In genomic region chr9:63532966-63533711, GRCm38 (mm10) we compare ENCODE assay signal across 15 mouse cellular contexts.
DNase-seq lines count a peak whose midpoint lies in the region; ATAC-seq and TF ChIP-seq lines count a peak whose summit lies in the region.
"Had no signal": no experiment of that assay in that cellular context is flagged by ENCODE, and none has a peak within 500 bp of the region (broad histone marks: within the 10 kb centered on the region; RNA-seq: fewer than 3 reads in every experiment).

No protein-coding gene starts in this region.

- no peak overlapping the region for H3K9ac ChIP-seq in lung, embryonic 14.5 days
- H3K9ac ChIP-seq: embryonic facial prominence, embryonic 15.5 days; forebrain, postnatal 0 days; limb, embryonic 12.5 days had no signal

- H3K36me3 ChIP-seq in lung, embryonic 14.5 days (ENCODE audit: insufficient read depth) = no peaks in the 10 kb centered on the region
- H3K36me3 ChIP-seq in embryonic facial prominence, embryonic 10.5 days (replicated peaks) = no peaks in the 10 kb centered on the region
- H3K36me3 ChIP-seq: embryonic facial prominence, embryonic 15.5 days; limb, embryonic 12.5 days had no signal

- TF ChIP-seq CTCF in lung, embryonic 14.5 days (IDR thresholded peaks at IDR 0.05; ENCODE audit: low read depth) = peak; percentile 29

- 44% methylated on average over 9 of the region's 9 CpGs for WGBS in lung, embryonic 14.5 days
- 59% methylated on average over 9 of the region's 9 CpGs for WGBS in embryonic facial prominence, embryonic 10.5 days

- no peak overlapping the region for H3K4me3 ChIP-seq in lung, embryonic 14.5 days (ENCODE audit: low read depth, low read length)
- H3K4me3 ChIP-seq in embryonic facial prominence, embryonic 10.5 days = no peak overlapping the region
- H3K4me3 ChIP-seq: embryonic facial prominence, embryonic 15.5 days; limb, embryonic 12.5 days had no signal

- H3K4me2 ChIP-seq in lung, embryonic 14.5 days = no peak overlapping the region
- H3K4me2 ChIP-seq: embryonic facial prominence, embryonic 15.5 days; limb, embryonic 12.5 days had no signal

- no peaks in the 10 kb centered on the region for H3K9me3 ChIP-seq in lung, embryonic 14.5 days (ENCODE audit: low read depth, low read length)
- H3K9me3 ChIP-seq in embryonic facial prominence, embryonic 10.5 days = no peaks in the 10 kb centered on the region
- H3K9me3 ChIP-seq: embryonic facial prominence, embryonic 15.5 days; limb, embryonic 12.5 days had no signal

- no peaks in the 10 kb centered on the region for H3K27me3 ChIP-seq in lung, embryonic 14.5 days (ENCODE audit: insufficient read depth, low read length)
- peaks cover 41% of the 10 kb centered on the region for H3K27me3 ChIP-seq in embryonic facial prominence, embryonic 10.5 days (replicated peaks; ENCODE audit: low read depth, poor library complexity, severe bottlenecking)

- DNase-seq in embryo, embryonic 10 days (ENCODE audit: low spot score) = peak; percentile 49
- no peak for DNase-seq in embryo, embryonic 11 days
- no peak for DNase-seq in lung, embryonic 14.5 days
- no peak for DNase-seq in lung, postnatal 4 days
- no peak for DNase-seq in embryonic facial prominence, embryonic 10.5 days (ENCODE audit: low spot score)
- DNase-seq in kidney, postnatal 36 days = peak; percentile 41 to 49
- DNase-seq in layer of hippocampus, postnatal 14 days (ENCODE audit: low spot score in 2 of 2) = no peak
- no peak for DNase-seq in left cerebral cortex, postnatal 4 days
- DNase-seq: B cell, adult 2 months; cerebellum, adult 11-12 months; forebrain, postnatal 0 days; spleen, adult 18-20 months; thymus, adult 18-20 months had no signal

- H3K27ac ChIP-seq in lung, embryonic 14.5 days (ENCODE audit: low read depth) = no peak overlapping the region
- peak overlapping the region; percentile 19; the same call in 1 of the 2 replicates for H3K27ac ChIP-seq in embryonic facial prominence, embryonic 10.5 days (replicated peaks)
- H3K27ac ChIP-seq: embryonic facial prominence, embryonic 15.5 days; limb, embryonic 12.5 days had no signal

- intact Hi-C loops in left cerebral cortex, postnatal 4 days (cut with DNase I) = no loop called here

- no peak for ATAC-seq in lung, embryonic 14.5 days (ENCODE audit: insufficient read depth)
- ATAC-seq: forebrain, postnatal 0 days had no signal

- no peaks in the 10 kb centered on the region for H3K4me1 ChIP-seq in lung, embryonic 14.5 days (ENCODE audit: insufficient read depth)
- peaks cover 35% of the 10 kb centered on the region for H3K4me1 ChIP-seq in embryonic facial prominence, embryonic 10.5 days

Comparison
In these comparisons a context has a peak if more than half of its experiments do, and no peak if none do; other contexts are left out.
1. DNase-seq: peak in embryo, embryonic 10 days (single experiment) and kidney, postnatal 36 days (2 of 2); none in embryo, embryonic 11 days (single experiment), lung, embryonic 14.5 days (single experiment), lung, postnatal 4 days (0 of 2), embryonic facial prominence, embryonic 10.5 days (single experiment), layer of hippocampus, postnatal 14 days (0 of 2) and left cerebral cortex, postnatal 4 days (single experiment).